Mouse (Mus musculus) CD8-positive naive resting alpha-beta T cell, adult 2 months (primary cell): Measurements from ENCODE around the gene Smad3.

Experiments
- DNase-seq, 2 experiments: peaks; one replicate each; pipeline ENCODE4 v3.0.0; 2022; ENCODE audit warnings: low read depth in 2 of 2, low spot score in 2 of 2

Smad3 gene

DNA sequence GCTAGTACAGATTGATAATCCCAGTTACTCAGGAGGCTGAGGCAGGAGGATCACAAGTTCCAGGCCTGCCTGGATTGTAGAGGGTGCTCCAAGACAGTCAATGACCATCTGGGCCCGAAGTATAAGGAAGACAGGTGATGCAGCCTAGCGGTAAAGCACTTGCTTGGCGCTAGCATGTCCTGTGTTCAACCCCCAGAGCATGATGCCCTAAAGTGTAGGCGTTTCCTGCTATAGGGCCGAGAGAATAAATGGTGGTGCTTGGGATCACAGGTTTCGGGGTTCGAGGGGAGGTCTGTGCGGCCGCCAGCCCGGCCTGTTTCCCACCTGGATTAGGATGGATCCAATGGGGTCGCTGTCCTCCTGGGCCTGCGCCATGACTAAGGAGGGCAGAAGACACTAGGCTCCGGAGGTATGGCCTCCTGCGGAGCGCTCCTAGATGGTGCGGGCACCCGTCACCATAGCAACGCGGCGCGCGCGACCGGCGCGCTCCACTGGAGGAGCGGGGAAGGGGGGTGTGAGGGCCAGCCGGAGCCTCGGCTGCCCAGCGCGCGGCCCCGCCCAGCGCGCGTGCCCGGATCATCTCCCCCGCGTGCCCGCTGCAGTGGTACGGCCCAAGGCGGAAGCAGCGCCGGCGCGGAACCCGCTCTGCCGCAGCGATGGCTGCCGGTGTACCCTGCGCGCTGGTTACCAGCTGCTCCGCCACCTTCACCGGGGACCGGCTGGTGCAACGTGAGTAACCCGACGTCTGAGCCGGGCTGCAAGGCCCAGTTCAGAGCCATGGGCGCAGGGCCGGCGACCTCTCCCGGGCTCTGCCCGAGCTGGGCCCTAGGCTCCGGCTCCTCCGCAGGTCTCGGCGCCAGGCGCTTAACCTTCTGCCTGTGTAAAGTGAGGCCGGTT lies 155.5 kb downstream of the Smad3 start, which contains the start of the genes Iqch and Aagab:
Gene Iqch (minus strand): TSS at position 451 of the 897 bp plus-strand sequence.
Gene Aagab (plus strand): TSS at position 618 of the 897 bp plus-strand sequence.
- peak; percentile 98 to 99 for DNase-seq
